Comparison of ENCODE assay signal across 8 mouse cellular contexts in genomic region chr15:89088607-89089247, GRCm38 (mm10). TPM values are rescaled to one million over a fixed set of nuclear protein-coding genes. Genes with fewer than 3 reads are reported as not detected.
DNase-seq lines count a peak whose midpoint lies in the region; ATAC-seq and TF ChIP-seq lines count a peak whose summit lies in the region.

TSS of gene Selenoo (plus strand) at chr15:89089084.

- H3K27ac ChIP-seq in bone marrow macrophage, adult 2 months (ENCODE audit: insufficient read depth, low read depth, low read length): peak within 1 kb of the TSS; percentile 57
- H3K27ac ChIP-seq in embryonic fibroblast, embryonic 13.5 days (ENCODE audit: insufficient read depth, low read length): peak within 1 kb of the TSS; percentile 68
- H3K27ac ChIP-seq in heart, embryonic 10.5 days: peak within 1 kb of the TSS; percentile 90
- peak within 1 kb of the TSS; percentile 89 for H3K27ac ChIP-seq in kidney, embryonic 15.5 days

- peaks cover 9% of the 10 kb centered on the region for H3K4me1 ChIP-seq in bone marrow macrophage, adult 2 months (ENCODE audit: control insufficient read depth, insufficient read depth, low read length)
- H3K4me1 ChIP-seq in embryonic fibroblast, embryonic 13.5 days (ENCODE audit: control insufficient read depth, insufficient read depth, low read length): no peaks in the 10 kb centered on the region
- H3K4me1 ChIP-seq in heart, embryonic 10.5 days: peaks cover 21% of the 10 kb centered on the region
- H3K4me1 ChIP-seq in kidney, embryonic 15.5 days: peaks cover 21% of the 10 kb centered on the region

- H3K36me3 ChIP-seq in heart, embryonic 10.5 days: peaks cover 53% of the 10 kb centered on the region
- H3K36me3 ChIP-seq in kidney, embryonic 15.5 days: peaks cover 60% of the 10 kb centered on the region

- TF ChIP-seq CTCF in bone marrow macrophage, adult 2 months (IDR thresholded peaks at IDR 0.05; ENCODE audit: low read depth, low read length): no peak
- TF ChIP-seq CTCF in embryonic fibroblast, embryonic 13.5 days (IDR thresholded peaks at IDR 0.05; ENCODE audit: borderline replicate concordance, insufficient read depth, low read length): no peak

- H3K9me3 ChIP-seq in heart, embryonic 10.5 days: no peaks in the 10 kb centered on the region
- no peaks in the 10 kb centered on the region for H3K9me3 ChIP-seq in kidney, embryonic 15.5 days (replicated peaks)

- H3K27me3 ChIP-seq in heart, embryonic 10.5 days (ENCODE audit: insufficient read depth, poor library complexity, severe bottlenecking): no peaks in the 10 kb centered on the region
- H3K27me3 ChIP-seq in kidney, embryonic 15.5 days: no peaks in the 10 kb centered on the region

- peak within 1 kb of the TSS; percentile 93 for H3K4me3 ChIP-seq in bone marrow macrophage, adult 2 months (ENCODE audit: insufficient read depth, low read length)
- H3K4me3 ChIP-seq in embryonic fibroblast, embryonic 13.5 days (ENCODE audit: insufficient read depth, low read length): peak within 1 kb of the TSS; percentile 60
- peak within 1 kb of the TSS; percentile 96 for H3K4me3 ChIP-seq in heart, embryonic 10.5 days
- peak within 1 kb of the TSS; percentile 65 for H3K4me3 ChIP-seq in kidney, embryonic 15.5 days (replicated peaks)

- 2% methylated on average over 38 of the region's 38 CpGs for WGBS in heart, embryonic 10.5 days
- 2% methylated on average over 38 of the region's 38 CpGs for WGBS in kidney, embryonic 15.5 days

- peak within 1 kb of the TSS; percentile 81 for H3K9ac ChIP-seq in kidney, embryonic 15.5 days

- peak; percentile 91 for DNase-seq in 416B (ENCODE audit: low read depth)
- DNase-seq in heart, embryonic 10.5 days (ENCODE audit: low spot score): peak; percentile 95
- DNase-seq in liver: peak; percentile 92
- peak; percentile 86 to 91 for DNase-seq in spleen, postnatal 4 days (ENCODE audit: low spot score in 2 of 2)

- peak; percentile 94 for ATAC-seq in kidney, embryonic 15.5 days (replicated peaks; ENCODE audit: low FRiP score)
- ATAC-seq in monocyte, adult 5-6 weeks (replicated peaks; ENCODE audit: insufficient number of reproducible peaks, low FRiP score, low TSS enrichment, poor library complexity, severe bottlenecking): peak; percentile 83

- TF ChIP-seq POLR2A in bone marrow macrophage, adult 2 months (IDR thresholded peaks at IDR 0.05; ENCODE audit: borderline replicate concordance, low read depth, low read length): no peak
- TF ChIP-seq POLR2A in embryonic fibroblast, embryonic 13.5 days (IDR thresholded peaks at IDR 0.05; ENCODE audit: low read depth, low read length): peak; percentile 87

- peak within 1 kb of the TSS; percentile 96 for H3K4me2 ChIP-seq in kidney, embryonic 15.5 days

RNA-seq across cellular contexts. Expression of gene Selenoo, which starts in this region (rescaled TPM):
- 20.7 and 22.9 TPM in 2 replicates for polyA plus RNA-seq in bone marrow macrophage, adult 2 months (2012; ENCODE audit: insufficient read depth, insufficient read length, missing spikeins)
- 14.5 and 17.6 TPM in 2 replicates for polyA plus RNA-seq in embryonic fibroblast, embryonic 13.5 days (2011; ENCODE audit: insufficient read length, low read depth, missing spikeins)
- 9.5 and 11.8 TPM in 2 replicates for polyA plus RNA-seq in heart, embryonic 10.5 days (2016; fragmentation: Nextera tagmentation; extraction: Ambion mirVana)
- polyA plus RNA-seq in kidney, embryonic 15.5 days (2015; fragmentation: Nextera tagmentation; extraction: Ambion mirVana): 18.0 and 19.9 TPM in 2 replicates
- 13.1 to 23.8 TPM (median 16.3 TPM) in 3 replicates for total RNA-seq in monocyte, adult 5-6 weeks (2017)

Comparison
In these comparisons a context has a peak if more than half of its experiments do, and no peak if none do; other contexts are left out.
1. Peak in every context shown above with its lines: DNase-seq, ATAC-seq, H3K4me3 ChIP-seq and H3K27ac ChIP-seq.